Mouse (Mus musculus) spleen, adult 12 weeks (tissue): ENCODE data around the gene Sult4a1.
"Not testable (repeated sequence)": the region's sequence is repeated elsewhere in the genome, so short reads cannot be mapped to it uniquely, and the experiment has no call there.

Experiments used
- DNase-seq: peaks from one replicate; pipeline ENCODE4 v3.0.0; 2022; ENCODE audit warnings: low spot score

Sult4a1 gene

DNA sequence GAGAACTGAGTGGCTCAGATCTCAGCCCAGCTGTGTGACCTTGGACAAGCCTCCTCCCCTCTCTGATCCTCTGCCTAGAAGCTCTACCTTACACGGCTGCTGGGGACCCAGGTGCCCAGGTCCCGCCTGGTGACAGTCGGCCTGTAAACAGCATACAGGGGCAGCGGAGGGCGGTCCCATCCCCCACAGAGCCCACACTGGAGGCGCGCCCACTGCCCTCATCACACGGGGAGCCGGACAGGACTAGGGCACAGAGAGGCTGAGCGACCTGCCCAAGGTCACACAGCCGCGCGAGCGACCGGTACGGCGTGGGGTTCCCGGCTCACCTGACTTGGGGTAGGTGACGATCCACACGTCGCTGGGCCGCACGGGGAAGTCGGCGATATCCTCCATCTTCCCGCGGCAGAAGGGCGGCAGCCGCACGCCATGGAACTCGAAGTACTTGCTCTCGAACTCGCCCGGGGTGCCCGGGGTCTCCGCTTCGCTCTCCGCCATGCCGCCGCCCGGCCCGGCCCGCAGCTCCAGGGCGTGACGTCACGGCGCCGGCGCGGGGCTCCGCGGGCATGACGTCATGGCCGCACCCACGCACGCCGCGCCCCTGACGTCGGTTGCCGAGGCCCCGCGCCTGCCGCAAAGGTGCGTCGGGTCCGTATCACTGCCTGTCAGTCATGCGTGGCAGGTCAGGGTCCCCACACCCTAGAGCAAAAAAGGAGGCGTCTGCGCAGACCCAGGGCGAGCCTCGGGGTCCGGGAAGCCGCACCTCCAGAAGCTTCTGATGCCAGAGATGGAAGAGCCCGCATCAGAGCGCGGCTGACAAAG is at the start of gene Sult4a1:
Sult4a1 (minus strand) TSS at position 650 of the 819 bp plus-strand sequence.
- DNase-seq = no peak

DNA sequence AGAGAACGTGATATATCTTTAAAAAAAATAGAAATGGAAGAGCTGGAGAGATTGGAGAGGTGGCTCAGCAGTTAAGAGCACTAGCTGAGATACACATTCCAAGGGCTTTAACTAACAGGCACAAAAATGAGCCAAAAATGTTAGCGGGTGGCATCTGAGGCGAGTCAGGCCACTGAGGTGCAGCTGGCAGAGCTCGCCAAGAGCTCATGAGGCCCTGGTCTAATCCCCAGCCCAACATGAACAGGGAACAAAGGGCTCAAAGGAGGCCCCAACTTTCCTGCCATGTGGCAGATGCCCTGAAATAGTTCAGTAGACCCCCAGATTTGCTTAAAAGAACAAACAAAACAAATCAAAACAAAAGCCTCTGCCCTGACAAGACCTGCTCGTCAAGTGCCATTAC is 35.4 kb upstream of the Sult4a1 start:
- DNase-seq = no peak

DNA sequence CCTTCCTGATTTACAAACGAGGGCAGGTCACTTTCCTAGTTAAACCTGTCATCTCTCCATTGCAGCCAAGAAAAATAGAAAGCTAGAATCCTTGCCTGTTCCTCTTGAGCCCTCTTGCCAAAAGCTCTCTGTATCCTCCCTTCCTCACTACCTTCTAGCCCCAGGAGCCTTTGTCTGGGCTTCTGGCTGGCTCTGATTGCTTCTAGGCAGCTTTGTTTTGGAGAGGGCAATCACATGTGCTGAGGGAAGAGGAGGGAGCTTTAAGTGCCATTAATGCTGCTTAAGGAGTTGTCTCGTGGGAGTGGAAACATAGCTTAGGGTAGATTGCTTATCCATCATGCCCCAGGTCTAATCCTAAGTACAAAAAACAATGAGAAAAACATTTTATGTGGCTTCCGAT is 34.6 kb upstream of the Sult4a1 start:
- no peak for DNase-seq

DNA sequence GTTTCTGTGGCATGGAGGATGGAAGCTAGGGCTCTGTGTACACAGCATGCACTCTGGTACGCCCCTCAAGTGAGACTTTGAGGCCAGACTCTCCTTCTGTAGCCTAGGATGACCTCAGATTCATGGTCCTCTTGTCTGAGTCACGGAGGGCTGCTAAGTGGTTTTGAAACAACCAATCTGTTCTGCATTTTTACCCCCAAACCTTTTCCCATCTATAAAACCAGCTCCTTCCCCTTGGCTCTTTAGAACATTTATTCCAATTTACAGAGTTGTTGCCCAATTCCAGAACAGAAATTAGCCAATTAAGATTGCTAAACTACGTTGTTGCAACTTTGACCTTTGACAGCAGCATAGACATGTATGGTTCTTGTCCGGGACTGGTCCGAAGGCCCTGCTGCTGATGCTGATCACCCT is 34.0 kb upstream of the Sult4a1 start:
- DNase-seq = no peak

DNA sequence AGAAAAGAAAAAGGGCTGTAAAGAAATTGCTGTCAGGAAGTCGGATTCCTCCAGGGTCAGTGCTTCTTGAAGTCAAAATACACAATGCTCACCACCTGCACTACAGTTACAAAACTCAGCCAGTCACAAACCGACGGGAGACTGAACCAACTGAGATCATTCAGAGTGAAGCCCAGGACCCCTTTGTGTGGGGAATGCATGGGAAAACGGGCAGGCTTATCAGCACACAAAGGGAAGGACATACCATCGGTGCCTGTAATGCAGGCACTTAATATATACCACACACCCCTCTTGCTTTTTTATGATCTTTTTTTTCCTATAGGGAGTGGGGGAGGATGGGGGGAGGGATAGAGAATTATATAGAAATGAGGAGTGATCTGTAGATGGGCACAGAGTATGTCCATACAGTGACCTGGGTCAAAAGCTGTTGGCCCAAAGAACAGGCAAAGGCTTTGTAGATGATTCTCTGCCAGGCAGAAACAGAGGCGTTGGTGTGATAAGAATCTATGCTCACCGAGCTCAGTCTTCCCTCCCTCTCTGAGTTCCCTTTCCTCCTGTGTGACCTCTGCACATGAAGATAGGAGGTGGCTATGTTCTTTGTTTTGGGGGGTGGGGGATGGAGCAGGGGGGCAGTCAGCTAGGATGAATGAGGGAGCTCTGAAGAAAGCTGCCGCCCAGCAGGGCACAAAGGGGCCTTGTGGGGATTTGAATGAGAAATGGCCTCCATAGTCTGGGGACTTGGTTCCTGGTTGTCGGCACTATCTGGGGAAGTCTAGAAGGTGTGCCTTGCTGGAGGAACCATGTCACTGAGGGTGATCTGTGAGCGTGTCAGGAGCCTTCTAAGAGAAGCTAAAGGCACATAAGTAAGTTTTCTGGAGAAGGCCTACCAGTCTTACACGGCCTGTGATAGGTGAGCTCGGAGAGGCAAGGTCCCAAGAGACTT is 31.2 kb upstream of the Sult4a1 start:
- no peak for DNase-seq

DNA sequence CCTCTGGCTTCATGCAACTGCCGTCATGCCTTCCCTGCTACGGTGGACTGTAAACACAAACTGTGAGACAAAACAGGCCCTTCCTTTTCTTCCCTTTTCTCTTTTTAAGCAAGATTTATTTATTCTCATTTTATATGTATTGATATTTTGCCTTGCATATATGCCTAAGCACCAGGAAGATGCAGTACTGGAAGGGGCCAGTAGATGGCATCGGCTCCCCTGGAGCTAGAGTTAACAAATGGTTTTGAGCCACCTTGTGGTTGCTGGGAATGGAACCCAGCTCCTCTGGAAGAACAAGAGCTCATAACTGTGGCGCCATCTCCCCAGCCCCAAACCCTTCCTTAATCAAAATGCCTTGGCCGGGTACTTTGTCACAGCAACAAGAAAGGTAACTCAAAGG is 29.9 kb upstream of the Sult4a1 start:
- peak; percentile 39 for DNase-seq

DNA sequence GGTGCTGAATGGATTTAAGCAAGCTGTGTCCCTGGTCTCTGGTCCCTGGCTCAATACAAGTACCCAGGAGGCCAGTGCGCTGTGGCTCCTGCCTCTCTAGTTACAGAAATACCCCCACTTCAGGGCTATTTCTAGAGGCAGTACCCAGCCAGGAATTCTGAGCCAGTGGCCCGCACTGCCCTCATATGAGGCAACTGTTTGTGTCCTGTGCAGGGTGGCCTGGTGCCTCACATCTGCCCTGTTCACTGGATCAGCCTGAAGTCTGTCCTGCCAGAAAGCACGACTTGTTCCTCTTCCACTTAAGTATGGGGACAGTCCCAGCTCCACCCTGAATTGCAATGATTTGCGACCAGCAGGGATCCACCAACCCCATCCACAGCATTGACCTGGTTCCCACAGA is 27.9 kb upstream of the Sult4a1 start:
- no peak for DNase-seq

DNA sequence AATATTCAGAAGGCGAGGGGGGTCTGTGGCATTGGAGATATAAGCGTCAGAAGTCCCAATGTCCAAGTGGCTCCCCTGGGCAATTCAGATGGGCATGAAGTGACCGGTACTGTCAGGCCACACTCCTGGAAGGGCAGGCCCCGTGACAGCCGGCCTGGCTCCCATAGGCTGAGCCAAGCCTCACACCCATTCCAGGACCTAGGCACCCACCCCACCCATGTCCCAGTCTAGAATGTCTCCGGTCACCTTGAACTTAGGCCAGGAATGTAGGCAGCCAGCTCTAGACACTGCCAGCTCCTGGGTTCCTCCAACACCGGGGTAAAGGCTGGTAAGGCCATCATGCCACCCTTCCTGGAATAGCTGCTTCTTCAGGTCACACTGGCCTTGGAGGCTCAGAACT is 26.4 kb upstream of the Sult4a1 start:
- no peak for DNase-seq

DNA sequence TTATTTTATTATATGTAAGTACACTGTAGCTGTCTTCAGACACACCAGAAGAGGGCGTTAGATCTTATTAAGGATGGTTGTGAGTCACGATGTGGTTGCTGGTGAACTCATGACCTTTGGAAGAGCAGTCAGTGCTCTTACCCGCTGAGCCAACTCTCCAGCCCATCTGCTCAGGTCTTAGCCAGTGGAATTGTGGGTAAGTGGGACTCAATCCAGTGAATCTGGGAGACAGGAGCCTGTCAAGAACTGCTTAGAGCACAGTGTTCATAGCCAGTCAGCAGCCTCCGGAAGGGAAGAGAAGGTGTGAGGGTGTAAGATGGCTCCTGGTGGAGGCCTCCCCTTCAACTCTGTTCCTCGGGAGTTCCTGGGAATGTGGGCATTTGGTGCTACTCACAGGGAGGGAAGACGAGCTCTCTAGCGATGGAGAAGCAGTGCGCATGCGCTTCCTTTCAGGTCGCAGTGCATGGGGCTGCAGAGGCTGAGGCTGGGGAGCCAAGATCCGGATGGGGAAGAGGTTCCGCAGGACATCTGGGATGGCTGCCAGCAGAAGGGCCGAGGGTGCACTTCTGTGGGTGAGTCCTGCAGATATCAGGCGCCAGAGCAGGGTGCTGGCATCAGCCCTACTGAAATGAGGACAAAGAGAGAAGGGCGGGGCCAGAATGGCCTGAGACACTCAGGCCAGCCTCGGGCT is 25.7 kb upstream of the Sult4a1 start:
- DNase-seq = no peak

DNA sequence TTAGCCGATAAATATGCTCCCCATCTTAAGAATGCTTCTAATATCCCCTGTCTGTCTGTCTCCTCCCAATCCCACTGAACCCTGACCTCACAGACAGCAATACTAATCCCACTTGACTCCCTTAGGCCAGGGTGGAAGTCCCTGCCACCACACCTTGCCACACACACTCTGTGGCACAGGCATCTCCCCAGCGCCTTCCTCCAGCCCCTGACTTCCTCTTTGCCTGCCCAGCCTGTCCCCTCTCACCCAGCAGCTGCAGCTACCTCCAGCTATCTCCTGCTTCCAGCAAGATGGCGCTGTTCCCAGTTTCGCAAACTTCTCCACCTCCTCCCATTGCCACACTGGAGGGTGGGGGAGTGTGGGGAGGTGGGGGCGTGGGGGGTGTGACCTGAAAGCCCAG is 21.3 kb upstream of the Sult4a1 start:
- DNase-seq = no peak

DNA sequence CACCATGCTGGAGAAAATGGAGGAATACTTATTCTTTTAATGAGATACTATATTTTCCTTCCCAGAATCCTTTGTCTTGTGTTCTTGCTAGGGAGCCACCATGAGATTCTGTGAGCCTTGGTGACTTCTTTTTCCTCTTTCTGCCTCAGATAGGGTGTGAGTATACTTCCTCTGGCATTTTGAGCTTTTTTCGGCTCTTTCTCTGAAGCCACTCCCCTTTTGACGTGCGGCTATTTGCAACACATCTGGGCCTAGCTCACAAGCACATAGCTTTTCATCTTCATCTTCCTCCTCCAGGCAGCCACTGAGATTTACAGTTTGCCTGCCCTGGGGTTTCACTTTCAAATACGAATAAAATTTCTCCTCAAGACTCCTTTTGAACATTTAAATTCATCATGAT is 20.9 kb upstream of the Sult4a1 start:
- DNase-seq = no peak

DNA sequence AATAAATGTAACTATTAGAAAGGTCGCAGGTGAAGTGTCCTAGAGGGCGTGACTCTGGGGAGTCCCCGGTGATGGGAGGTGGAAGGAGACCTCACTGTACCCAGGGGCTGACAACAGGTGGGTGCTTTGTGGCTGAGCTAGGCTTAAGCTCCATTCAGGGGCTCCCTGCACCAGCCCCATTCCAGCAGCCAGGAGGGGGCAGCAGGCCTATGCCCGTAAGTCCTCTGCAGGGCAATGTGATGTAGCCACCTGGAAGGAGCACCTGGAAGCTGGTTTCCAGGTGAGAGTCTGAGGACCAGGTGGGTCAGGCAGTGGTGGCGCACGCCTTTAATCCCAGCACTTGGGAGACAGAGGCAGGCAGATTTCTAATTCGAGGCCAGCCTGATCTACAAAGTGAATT is 18.5 kb upstream of the Sult4a1 start:
- DNase-seq = no peak

DNA sequence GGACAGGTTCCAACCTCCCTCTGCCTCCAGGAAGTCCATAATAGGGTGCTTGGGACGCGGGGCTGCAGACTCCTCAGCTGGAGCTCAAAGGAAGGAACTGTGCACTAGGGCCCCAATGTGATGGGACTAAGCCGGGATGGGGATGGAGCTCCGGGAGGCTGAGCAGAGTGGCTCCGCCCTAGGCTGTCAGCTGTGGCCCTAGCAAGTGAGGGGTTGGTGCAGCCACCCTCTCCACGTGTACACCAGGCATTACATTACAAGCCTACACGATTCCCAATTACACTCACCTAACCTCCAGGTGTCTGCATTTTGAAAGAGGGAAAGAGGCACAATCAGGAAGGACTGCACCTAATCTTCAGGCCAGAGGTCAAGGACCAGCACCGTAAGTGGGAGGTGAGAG is 17.5 kb upstream of the Sult4a1 start, which contains the start of gene Pnpla5:
Pnpla5 (minus strand) TSS at position 101 of the 400 bp plus-strand sequence.
- no peak for DNase-seq

DNA sequence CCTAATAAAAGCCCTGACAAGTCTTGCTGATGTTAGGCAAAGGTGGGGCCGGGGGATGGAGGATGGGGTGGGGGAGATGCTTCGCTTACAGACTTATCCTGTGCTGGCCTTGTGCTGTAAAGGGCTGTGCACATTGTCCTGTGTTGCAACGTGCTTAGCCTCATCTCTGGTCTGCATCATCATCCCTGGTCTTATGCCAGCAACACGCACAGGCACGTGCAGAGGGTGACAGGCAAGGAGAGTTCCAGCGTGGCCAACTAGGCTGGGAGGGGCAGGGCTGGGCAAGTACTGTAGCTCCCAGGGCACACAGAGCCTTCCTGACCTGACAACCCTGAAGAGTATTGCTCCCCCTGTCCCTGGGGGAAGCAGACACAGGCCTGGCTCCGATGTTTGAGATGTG is 15.5 kb upstream of the Sult4a1 start:
- DNase-seq = no peak

DNA sequence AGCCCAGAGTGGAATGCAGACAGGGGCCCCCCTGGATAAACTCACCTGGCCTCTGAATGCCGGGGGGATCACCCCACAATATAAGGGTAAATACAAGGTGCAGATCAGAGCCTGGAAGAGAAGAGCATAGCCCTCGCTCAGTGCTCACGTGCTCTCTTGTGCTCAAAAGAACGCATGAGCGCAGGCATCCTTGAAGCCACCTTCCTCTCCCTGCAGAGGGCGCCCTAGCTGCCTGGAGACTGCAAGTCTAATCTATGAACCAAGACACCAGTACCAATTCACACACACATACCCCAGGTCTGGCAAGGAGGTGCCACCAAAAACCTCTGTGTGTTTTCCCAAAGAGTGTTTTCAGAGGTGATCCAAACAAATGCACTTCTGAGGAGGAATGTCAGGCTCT is 15.1 kb upstream of the Sult4a1 start:
- no peak for DNase-seq

DNA sequence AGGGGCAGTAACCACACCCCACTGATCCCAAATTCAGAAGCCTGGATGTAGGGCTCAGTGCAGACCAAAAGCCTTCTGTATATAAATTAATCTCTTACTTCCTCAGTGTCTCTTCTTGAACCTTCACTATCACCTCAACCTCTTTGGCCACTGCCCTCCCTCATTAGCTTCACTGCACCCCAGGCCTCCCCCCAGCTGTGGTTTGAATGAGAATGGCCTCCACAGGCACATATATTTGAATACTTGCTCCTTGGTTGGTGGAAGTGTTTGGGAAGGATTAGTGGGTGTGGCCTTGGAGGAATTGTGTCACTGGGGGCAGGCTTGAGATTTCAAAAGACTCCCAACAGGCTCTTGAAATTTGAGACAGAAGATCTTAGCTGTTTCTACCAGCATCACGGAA is 10.9 kb upstream of the Sult4a1 start:
- DNase-seq = no peak

DNA sequence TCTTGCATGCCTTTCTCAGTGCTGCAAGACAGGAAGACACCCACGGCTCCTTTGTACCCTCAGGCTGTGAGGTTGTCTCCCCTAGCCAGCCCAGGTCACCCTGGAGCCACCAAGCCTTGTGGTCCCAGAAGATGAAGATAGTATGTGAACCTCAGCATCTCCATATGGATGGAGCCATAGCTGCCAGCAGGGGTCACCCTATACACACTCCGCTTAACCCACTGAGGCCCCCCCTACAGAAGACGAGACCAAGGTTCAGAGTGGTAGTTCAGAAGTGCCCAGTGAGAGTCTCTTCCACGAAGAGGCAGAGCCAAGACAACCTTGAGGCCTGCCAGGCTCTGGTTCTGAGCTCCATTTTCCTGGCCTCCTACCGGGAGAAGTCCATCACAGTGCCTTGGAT is 10.2 kb upstream of the Sult4a1 start:
- no peak for DNase-seq

DNA sequence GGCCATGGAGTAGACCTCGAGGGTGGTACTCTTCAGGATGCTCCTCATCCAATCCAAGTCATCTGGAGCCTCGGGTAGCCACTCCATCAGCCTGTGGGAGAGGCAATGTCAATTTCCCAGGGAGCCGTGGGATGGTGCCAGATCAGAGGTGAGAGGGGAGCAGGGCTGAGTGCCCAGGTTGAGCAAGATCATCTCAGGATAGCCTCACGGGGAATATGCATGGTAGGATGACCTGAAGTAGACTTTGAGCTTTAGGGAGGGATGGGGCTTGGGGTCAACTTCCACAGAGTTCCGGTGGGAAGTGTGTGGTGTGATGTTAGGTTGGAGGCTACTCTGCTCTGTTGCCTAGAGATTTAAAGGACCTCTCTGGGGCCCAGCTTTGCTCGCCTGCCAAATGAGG is 8.3 kb upstream of the Sult4a1 start:
- no peak for DNase-seq

DNA sequence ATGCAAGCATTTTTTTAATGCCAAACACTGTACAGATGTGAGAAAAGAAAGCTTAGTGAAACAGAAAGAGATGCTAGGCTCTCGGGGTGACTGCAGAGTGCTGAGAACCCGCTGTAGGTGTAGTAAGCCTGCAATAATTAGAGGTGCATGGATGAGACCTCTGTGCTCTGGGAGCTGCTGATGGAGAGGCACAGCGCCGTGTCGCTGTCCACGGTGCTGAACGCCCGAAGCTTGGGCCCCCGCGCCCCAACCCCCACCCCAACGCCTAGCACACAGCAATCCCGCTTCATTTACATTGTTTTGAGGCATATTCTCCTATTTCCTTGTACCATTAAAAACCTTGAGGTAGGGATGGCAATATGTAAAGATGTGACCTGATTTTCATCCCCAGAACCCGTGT is 3.3 kb upstream of the Sult4a1 start:
- DNase-seq = no peak

DNA sequence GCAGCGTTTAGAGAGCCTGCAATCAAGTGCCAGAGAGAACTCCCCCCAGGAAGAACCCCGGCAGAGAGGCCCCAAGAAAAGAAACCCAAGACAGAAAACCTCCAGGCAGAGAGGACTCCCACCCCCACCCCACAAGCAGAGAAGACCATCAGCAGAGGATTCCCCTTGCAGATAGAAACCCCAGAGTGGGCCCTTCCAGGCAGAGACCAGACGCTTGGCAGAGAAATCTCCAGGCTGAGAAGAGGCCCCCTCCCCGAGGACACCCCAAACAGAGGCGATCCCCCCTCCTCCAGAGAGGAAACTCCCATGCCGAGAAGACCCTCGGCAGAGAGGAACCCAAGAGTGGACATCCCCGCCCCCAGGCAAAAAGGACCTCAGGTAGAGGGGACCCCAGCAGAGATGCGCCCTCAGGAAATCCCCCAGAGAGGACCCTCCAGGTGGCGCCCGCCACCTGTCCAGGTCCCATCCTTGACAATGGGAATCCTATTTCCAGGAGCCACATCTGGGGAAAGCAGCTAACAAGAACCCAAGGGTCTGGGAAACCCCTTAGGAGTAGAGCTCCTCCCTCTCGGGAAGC is 458 bp upstream of the Sult4a1 start:
- no peak for DNase-seq

DNA sequence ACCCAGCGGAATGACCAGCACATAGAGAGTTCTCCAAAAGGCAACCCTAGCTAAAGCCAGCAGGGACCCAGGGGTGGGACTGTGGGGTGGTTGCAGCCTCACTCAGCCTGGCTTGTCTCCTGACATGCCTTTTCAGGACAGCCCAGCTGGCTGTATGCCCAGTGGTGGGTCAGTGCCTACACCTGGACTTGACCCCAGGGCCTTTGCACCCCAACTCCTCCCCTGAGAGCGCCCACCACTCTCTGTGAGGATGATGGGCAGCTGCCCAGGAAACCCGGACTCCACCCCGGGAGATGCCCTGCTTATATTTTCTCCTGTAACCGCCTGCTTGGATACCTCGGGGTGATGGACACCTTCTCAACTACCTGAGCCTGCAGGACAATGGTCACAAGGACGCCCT is 928 bp downstream of the Sult4a1 start:
- no peak for DNase-seq

DNA sequence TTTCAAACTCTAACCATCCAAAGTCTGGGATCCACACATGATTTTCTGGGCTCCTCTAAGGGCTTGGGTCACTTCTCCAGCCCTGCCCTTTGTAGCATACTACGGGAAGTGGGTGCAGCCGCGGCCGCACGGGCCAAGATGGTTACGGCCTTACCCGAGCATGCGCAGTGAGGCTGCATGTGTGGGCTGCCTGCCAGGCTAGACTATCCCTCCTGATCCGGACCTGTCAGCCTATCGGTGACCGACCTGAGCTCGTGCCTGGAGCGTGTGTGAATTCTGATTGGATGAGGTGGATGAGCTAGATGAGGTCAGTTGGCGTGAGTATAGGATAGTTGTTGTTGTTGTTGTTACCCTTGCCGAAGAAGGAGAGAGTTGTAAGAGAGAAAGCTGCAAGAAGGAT is 8.0 kb downstream of the Sult4a1 start:
- DNase-seq = not testable (repeated sequence)
